Mouse (Mus musculus) liver, postnatal 0 days (tissue): ENCODE measurements at regions not wholly inside any gene's neighbourhood (a gene's known extent, or its start where the extent isn't known, plus 50 kb on each side); places are given as distances from the start of the nearest gene placed in this dataset.

ENCODE experiments used
- ATAC-seq: fragments of 200-750 bp; cut with Nextera tagmentation; 2 replicates; pipeline ENCODE4 v1.8.0; 2017; ENCODE audit warnings: mild to moderate bottlenecking, moderate library complexity
- DNase-seq: peaks from one replicate; pipeline ENCODE4 v3.0.0-alpha.2; 2016
- H3K27ac ChIP-seq: fragments of 300-500 bp; sonication (generic); 2 replicates; pipeline ENCODE4 v1.5.1; 2014; ENCODE audit warnings: antibody characterized with exemption, moderate library complexity, mild to moderate bottlenecking, low read depth
- H3K27me3 ChIP-seq: fragments of 300-500 bp; sonication (generic); 2 replicates; pipeline ENCODE4 v1.6.1; 2014; ENCODE audit warnings: low read length, control low read depth, mixed read lengths; ENCODE audit not compliant: insufficient read depth
- H3K36me3 ChIP-seq: fragments of 300-500 bp; sonication (generic); replicated peaks from 2 replicates; pipeline ENCODE4 v1.6.1; 2014; ENCODE audit warnings: mild to moderate bottlenecking, control low read depth, low read length, moderate library complexity, mixed read lengths; ENCODE audit not compliant: insufficient read depth
- H3K4me1 ChIP-seq: fragments of 300-500 bp; sonication (generic); 2 replicates; pipeline ENCODE4 v1.6.1; 2014; ENCODE audit warnings: antibody characterized with exemption, mild to moderate bottlenecking, control low read depth; ENCODE audit not compliant: insufficient read depth
- H3K4me2 ChIP-seq: fragments of 300-500 bp; sonication (generic); 2 replicates; pipeline ENCODE4 v1.6.1; 2014; ENCODE audit warnings: low read depth, mild to moderate bottlenecking, low read length, moderate library complexity, mixed read lengths
- H3K4me3 ChIP-seq: fragments of 300-500 bp; sonication (generic); 2 replicates; pipeline ENCODE4 v1.5.1; 2014; ENCODE audit warnings: low read depth, low read length
- H3K9ac ChIP-seq: fragments of 300-500 bp; sonication (generic); replicated peaks from 2 replicates; pipeline ENCODE4 v1.6.1; 2014; ENCODE audit warnings: mild to moderate bottlenecking, moderate library complexity
- H3K9me3 ChIP-seq: fragments of 300-500 bp; sonication (generic); 2 replicates; pipeline ENCODE4 v1.6.1; 2016; ENCODE audit warnings: mild to moderate bottlenecking, control low read depth, low read length, mixed read lengths
- CTCF ChIP-seq: sonication (generic); IDR thresholded peaks from 2 replicates; pipeline ENCODE4 v1.5.1; 2016; ENCODE audit warnings: antibody characterized with exemption, low read depth
- EP300 ChIP-seq: IDR thresholded peaks from 2 replicates; pipeline ENCODE4 v1.6.1; 2016; ENCODE audit warnings: antibody characterized with exemption, low read depth, mild to moderate bottlenecking
- WGBS: fragments of 180-500 bp; shearing (Covaris S2); extraction: QIAGEN DNeasy Blood & Tissue Kit; methylation state at CpG from one replicate; pipeline ENCODE4 v1.1.7; 2014; ENCODE audit not compliant: insufficient replicate concordance; 5-methylcytosine and 5-hydroxymethylcytosine counted together

- peaks cover 3% of the 10 kb centered on the region for H3K4me1 ChIP-seq
- peak; percentile 15 for DNase-seq
- 76% methylated on average over 1 of the region's 1 CpGs for WGBS
These were observed 92.2 kb upstream of the Zfand5 start for GRCm38 (mm10) chr19:21179886-21180285.

GRCm38 (mm10) chr19:21175426-21175831 is 96.6 kb upstream of the Zfand5 start:
- no peak for TF ChIP-seq CTCF
- TF ChIP-seq EP300, result no peak
- 46% methylated on average over 3 of the region's 3 CpGs for WGBS
- no peaks in the 10 kb centered on the region for H3K36me3 ChIP-seq
- no peaks in the 10 kb centered on the region for H3K9me3 ChIP-seq
- no peak overlapping the region for H3K4me3 ChIP-seq
- H3K27ac ChIP-seq, result no peak overlapping the region
- H3K9ac ChIP-seq, result no peak overlapping the region
- no peaks in the 10 kb centered on the region for H3K27me3 ChIP-seq
- peaks cover 13% of the 10 kb centered on the region for H3K4me1 ChIP-seq
- peak; percentile 17 for DNase-seq
- ATAC-seq, result no peak
- H3K4me2 ChIP-seq, result no peak overlapping the region

More at GRCm38 (mm10) chr19:21179886-21180285, 92.2 kb upstream of the Zfand5 start:
- no peak overlapping the region for H3K27ac ChIP-seq
- H3K4me3 ChIP-seq, result no peak overlapping the region
- H3K27me3 ChIP-seq, result no peaks in the 10 kb centered on the region
- H3K9ac ChIP-seq, result no peak overlapping the region
- no peak; the same call in 1 of the 2 replicates for ATAC-seq
- TF ChIP-seq EP300, result no peak
- no peak for TF ChIP-seq CTCF
- no peaks in the 10 kb centered on the region for H3K9me3 ChIP-seq
- H3K36me3 ChIP-seq, result no peaks in the 10 kb centered on the region
- no peak overlapping the region for H3K4me2 ChIP-seq

GRCm38 (mm10) chr19:21174636-21175035 is 97.4 kb upstream of the Zfand5 start:
- H3K4me3 ChIP-seq, result no peak overlapping the region
- no peaks in the 10 kb centered on the region for H3K36me3 ChIP-seq
- H3K27ac ChIP-seq, result 0 out of 2 replicates have a peak overlapping the region, but pooled peaks have one; percentile 30
- H3K9me3 ChIP-seq, result no peaks in the 10 kb centered on the region
- WGBS, result 61% methylated on average over 5 of the region's 5 CpGs
- DNase-seq (no peak), ATAC-seq (no peak)
- H3K27me3 ChIP-seq, result no peaks in the 10 kb centered on the region
- peaks cover 13% of the 10 kb centered on the region for H3K4me1 ChIP-seq
- TF ChIP-seq EP300, result no peak
- TF ChIP-seq CTCF, result no peak
- no peak overlapping the region for H3K9ac ChIP-seq
- no peak overlapping the region for H3K4me2 ChIP-seq

- Histone ChIP-seq H3K27ac (peak overlapping the region; percentile 31; the same call in 1 of the 2 replicates), H3K4me3 (no peak overlapping the region), H3K27me3 (no peaks in the 10 kb centered on the region), H3K4me1 (peaks cover 13% of the 10 kb centered on the region), H3K36me3 (no peaks in the 10 kb centered on the region), H3K4me2 (no peak overlapping the region), H3K9me3 (no peaks in the 10 kb centered on the region), H3K9ac (no peak overlapping the region)
- ATAC-seq (0 out of 2 replicates have a peak, but pooled peaks have one; percentile 23), DNase-seq (no peak)
- WGBS, result 26% methylated on average over 5 of the region's 5 CpGs
- TF ChIP-seq EP300, result no peak
- no peak for TF ChIP-seq CTCF
These were observed 98.1 kb upstream of the Zfand5 start for GRCm38 (mm10) chr19:21173896-21174483.

GRCm38 (mm10) chr19:21171191-21171590 is 100.9 kb upstream of the Zfand5 start:
- 54% methylated on average over 2 of the region's 2 CpGs for WGBS
- TF ChIP-seq CTCF (no peak), EP300 (no peak)

GRCm38 (mm10) chr19:21170785-21171184 is 101.3 kb upstream of the Zfand5 start:
- H3K4me1 ChIP-seq, result peaks cover 13% of the 10 kb centered on the region
- H3K4me3 ChIP-seq, result no peak overlapping the region
- no peaks in the 10 kb centered on the region for H3K9me3 ChIP-seq
- no peaks in the 10 kb centered on the region for H3K27me3 ChIP-seq
- DNase-seq, result no peak
- no peak overlapping the region for H3K27ac ChIP-seq
- WGBS, result 16% methylated on average over 2 of the region's 2 CpGs
- TF ChIP-seq CTCF (no peak), EP300 (no peak)
- H3K36me3 ChIP-seq, result no peaks in the 10 kb centered on the region
- no peak overlapping the region for H3K9ac ChIP-seq
- no peak for ATAC-seq
- no peak overlapping the region for H3K4me2 ChIP-seq

More at GRCm38 (mm10) chr19:21171191-21171590, 100.9 kb upstream of the Zfand5 start:
- Histone ChIP-seq H3K36me3 (no peaks in the 10 kb centered on the region), H3K4me1 (peaks cover 13% of the 10 kb centered on the region), H3K9me3 (no peaks in the 10 kb centered on the region), H3K4me2 (no peak overlapping the region), H3K4me3 (no peak overlapping the region), H3K9ac (no peak overlapping the region), H3K27me3 (no peaks in the 10 kb centered on the region), H3K27ac (no peak overlapping the region)
- no peak for DNase-seq
- no peak for ATAC-seq

- peak overlapping the region; percentile 44; the same call in 1 of the 2 replicates for H3K4me2 ChIP-seq
- H3K27ac ChIP-seq, result no peak overlapping the region
- H3K9ac ChIP-seq, result no peak overlapping the region
- H3K9me3 ChIP-seq, result no peaks in the 10 kb centered on the region
- DNase-seq (no peak), ATAC-seq (no peak)
- no peak overlapping the region for H3K4me3 ChIP-seq
- H3K27me3 ChIP-seq, result no peaks in the 10 kb centered on the region
- H3K4me1 ChIP-seq, result no peaks in the 10 kb centered on the region
- TF ChIP-seq CTCF (no peak), EP300 (no peak)
- 63% methylated on average over 4 of the region's 4 CpGs for WGBS
- no peaks in the 10 kb centered on the region for H3K36me3 ChIP-seq
These were observed 105.1 kb upstream of the Zfand5 start for GRCm38 (mm10) chr19:21166939-21167338.
